Mouse (Mus musculus) hindbrain, embryonic 14.5 days (tissue): Measurements from ENCODE around the gene Lrrc46. TPM values are rescaled to one million over a fixed set of nuclear protein-coding genes. Genes with fewer than 3 reads are reported as not detected.

ENCODE experiments used
- ATAC-seq: fragments of 200-750 bp; cut with Nextera tagmentation; 2 replicates; pipeline ENCODE4 v1.8.0; 2017; ENCODE audit warnings: moderate number of reproducible peaks, mild to moderate bottlenecking, moderate TSS enrichment, moderate library complexity; ENCODE audit not compliant: low FRiP score
- DNase-seq: peaks from one replicate; pipeline ENCODE4 v3.0.0-alpha.2; 2015; ENCODE audit warnings: low spot score
- H3K27ac ChIP-seq: fragments of 300-500 bp; sonication (generic); 2 replicates; pipeline ENCODE4 v1.5.1; 2014; ENCODE audit warnings: mild to moderate bottlenecking, moderate library complexity
- H3K27me3 ChIP-seq: fragments of 300-500 bp; sonication (generic); 2 replicates; pipeline ENCODE4 v1.6.1; 2014; ENCODE audit warnings: mild to moderate bottlenecking, low read length, mixed read lengths; ENCODE audit not compliant: control insufficient read depth, insufficient read depth
- H3K36me3 ChIP-seq: fragments of 300-500 bp; sonication (generic); replicated peaks from 2 replicates; pipeline ENCODE4 v1.6.1; 2014; ENCODE audit not compliant: control insufficient read depth, insufficient read depth
- H3K4me1 ChIP-seq: fragments of 300-500 bp; sonication (generic); replicated peaks from 2 replicates; pipeline ENCODE4 v1.6.1; 2014; ENCODE audit warnings: antibody characterized with exemption, low read length, mixed read lengths; ENCODE audit not compliant: control insufficient read depth, insufficient read depth
- H3K4me2 ChIP-seq: fragments of 300-500 bp; sonication (generic); replicated peaks from 2 replicates; pipeline ENCODE4 v1.6.1; 2014; ENCODE audit warnings: mild to moderate bottlenecking, moderate library complexity
- H3K4me3 ChIP-seq: fragments of 300-500 bp; sonication (generic); replicated peaks from 2 replicates; pipeline ENCODE4 v1.5.1; 2014; ENCODE audit warnings: mild to moderate bottlenecking, low read length
- H3K9ac ChIP-seq: fragments of 300-500 bp; sonication (generic); 2 replicates; pipeline ENCODE4 v1.6.1; 2014
- H3K9me3 ChIP-seq: fragments of 300-500 bp; sonication (generic); 2 replicates; pipeline ENCODE4 v1.6.1; 2016; ENCODE audit warnings: low read length; ENCODE audit not compliant: control insufficient read depth
- WGBS: fragments of 180-500 bp; shearing (Covaris S2); extraction: QIAGEN DNeasy Blood & Tissue Kit; methylation state at CpG from one replicate; pipeline ENCODE4 v1.1.7; 2014; 5-methylcytosine and 5-hydroxymethylcytosine counted together
- polyA plus RNA-seq: library from polyadenylated mRNA; unstranded; fragments of >200 nt; fragmentation: Nextera tagmentation; extraction: Ambion mirVana; gene quantifications from 2 replicates; pipeline ENCODE4 v1.2.1, GENCODE M21; 2014

Gene Lrrc46
- polyA plus RNA-seq, 1 experiment from 2014 or later = 4.3 TPM

DNA sequence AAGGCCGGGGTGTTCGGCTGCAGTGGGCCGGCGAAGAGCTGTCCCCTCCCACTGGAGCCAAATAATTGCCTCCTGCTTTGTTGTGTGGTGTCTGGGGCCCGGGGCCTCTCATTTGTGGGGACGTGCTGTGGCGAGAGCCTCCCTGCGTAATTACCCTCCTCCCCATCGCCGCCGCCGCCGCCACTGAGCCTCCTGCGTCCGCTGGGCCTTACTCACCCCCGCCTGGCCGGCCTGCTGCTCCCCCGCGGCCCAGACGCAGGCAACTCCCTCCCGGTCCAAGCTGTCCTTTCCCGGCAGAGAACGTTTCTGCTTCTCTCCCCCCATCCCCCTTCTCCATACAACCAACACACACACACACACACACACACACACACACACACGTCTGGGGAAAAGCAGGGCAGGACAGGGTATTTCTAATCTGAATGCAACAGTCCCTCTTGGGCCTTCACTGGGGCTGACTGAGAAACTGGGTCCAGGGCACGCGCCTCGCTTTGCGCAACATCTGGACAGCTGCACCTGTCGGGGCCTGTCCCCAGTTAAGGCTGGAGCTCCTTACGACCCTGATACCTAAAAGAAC, 43.7 kb downstream of the Lrrc46 start:
- H3K9ac ChIP-seq = peak overlapping the region; percentile 60
- H3K9me3 ChIP-seq = no peaks in the 10 kb centered on the region
- H3K4me3 ChIP-seq = peak overlapping the region; percentile 28
- no peak overlapping the region for H3K27ac ChIP-seq
- peak; percentile 27; the same call in 1 of the 2 replicates for ATAC-seq
- 3% methylated on average over 30 of the region's 30 CpGs for WGBS
- H3K36me3 ChIP-seq = no peaks in the 10 kb centered on the region
- H3K4me2 ChIP-seq = peak overlapping the region; percentile 62
- H3K4me1 ChIP-seq = peaks cover 14% of the 10 kb centered on the region
- H3K27me3 ChIP-seq = no peaks in the 10 kb centered on the region
- DNase-seq = no peak

DNA sequence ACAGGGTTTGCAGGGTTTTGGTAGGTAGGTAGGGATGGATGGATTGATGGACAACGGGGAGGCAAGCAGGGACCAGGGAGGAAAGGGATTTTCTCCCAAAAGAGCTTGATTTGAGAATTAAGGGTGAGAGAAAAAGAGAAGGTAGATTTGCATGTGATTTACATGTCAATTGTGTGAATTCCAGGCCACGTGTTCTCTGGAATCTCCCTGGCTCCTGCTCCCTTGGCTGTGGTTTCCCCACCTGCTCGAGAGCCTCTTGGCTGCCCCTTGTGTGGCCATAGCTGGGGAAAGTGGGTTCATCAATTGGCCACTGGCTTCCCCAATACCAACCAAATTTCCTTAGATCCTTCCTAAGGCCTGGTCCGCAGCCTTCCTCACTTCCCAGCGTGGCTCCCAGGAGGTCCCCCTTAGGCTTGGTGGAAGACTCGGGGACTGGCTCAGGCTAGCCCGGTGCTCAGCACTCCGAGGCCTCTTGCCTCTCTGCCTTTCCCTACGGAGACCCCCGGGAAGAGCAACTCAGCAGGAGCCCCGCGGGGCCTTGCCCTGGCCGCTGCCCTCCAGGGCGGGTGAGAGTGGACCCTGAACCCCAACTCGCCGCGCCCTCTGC, 44.3 kb downstream of the Lrrc46 start:
- H3K9me3 ChIP-seq = no peaks in the 10 kb centered on the region
- DNase-seq = no peak

DNA sequence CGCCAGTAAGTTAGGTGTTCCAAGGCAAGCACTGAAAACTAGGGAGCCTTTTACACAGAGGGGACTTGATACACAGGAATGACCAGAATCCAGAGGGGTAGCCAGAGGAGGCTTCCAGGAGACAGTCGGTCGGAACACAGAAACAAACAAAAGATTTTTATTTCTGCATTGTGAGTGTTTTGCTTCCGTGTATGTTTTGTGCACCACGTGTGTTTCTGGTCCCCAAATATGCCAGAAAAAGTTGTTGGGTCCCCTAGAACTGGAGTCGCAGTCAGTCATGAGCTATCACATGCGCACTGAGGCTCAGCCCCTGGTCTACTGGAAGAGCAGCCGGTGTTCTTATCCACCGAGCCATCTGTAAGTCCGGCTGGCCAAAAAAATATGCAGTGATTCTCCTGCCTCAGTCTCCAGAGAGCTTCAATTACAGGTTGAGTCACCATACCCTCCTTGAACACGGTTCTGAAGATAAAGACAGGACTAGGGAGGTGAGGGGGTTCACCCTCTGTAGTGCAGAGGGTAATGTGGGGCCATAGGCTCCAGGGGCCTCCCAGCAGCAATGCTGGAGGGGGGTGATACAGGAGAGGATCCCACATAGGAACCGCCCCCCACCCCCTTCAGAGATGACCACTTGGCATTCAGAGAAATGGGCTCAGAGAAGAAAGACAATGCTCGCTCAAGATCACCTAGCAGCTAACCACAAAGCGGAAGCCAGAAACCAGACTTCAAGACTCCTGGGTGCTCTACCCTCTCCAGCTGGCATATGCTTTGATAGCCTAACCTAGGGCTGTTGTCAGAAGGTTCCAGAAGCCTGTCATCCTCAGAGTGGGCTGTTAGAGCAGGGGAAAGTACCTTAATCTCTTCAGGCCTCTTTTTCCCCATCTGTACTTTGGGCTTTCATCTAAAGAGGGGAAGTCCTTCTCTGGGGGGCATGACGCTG, 45.1 kb downstream of the Lrrc46 start:
- Histone ChIP-seq H3K27ac (no peak overlapping the region), H3K4me3 (no peak overlapping the region), H3K27me3 (no peaks in the 10 kb centered on the region), H3K9me3 (no peaks in the 10 kb centered on the region), H3K4me2 (no peak overlapping the region), H3K4me1 (peaks cover 14% of the 10 kb centered on the region), H3K36me3 (no peaks in the 10 kb centered on the region), H3K9ac (no peak overlapping the region)
- ATAC-seq (no peak), DNase-seq (no peak)
- 80% methylated on average over 15 of the region's 15 CpGs for WGBS

More for the DNA sequence above, 44.3 kb downstream of the Lrrc46 start:
- Histone ChIP-seq H3K9ac (peak overlapping the region; percentile 60), H3K36me3 (no peaks in the 10 kb centered on the region), H3K27me3 (no peaks in the 10 kb centered on the region), H3K27ac (no peak overlapping the region), H3K4me1 (peaks cover 14% of the 10 kb centered on the region), H3K4me2 (peak overlapping the region; percentile 62), H3K4me3 (peak overlapping the region; percentile 28)
- 0 out of 2 replicates have a peak, but pooled peaks have one; percentile 27 for ATAC-seq
- 5% methylated on average over 17 of the region's 17 CpGs for WGBS

DNA sequence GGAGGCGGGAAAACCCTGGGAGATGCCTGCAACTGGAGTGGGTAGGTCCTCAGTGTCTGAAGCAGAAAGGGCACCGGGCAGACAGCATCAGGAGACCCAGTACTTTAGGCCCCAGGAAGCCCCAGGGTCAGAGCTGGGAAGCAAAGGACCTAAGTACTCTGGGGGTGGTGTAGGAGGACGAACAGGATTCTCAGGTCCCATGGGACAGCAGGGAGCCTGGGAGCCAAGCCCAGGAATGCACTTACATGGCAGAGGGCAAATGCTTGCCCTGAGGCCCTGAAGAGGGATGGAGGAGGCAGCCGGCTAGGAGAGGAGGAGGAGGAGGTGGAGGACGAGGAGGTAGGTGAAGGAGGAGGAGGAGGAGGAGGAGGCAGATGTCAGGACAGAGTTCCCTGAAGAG, 46.2 kb downstream of the Lrrc46 start:
- Histone ChIP-seq H3K27me3 (no peaks in the 10 kb centered on the region), H3K4me3 (no peak overlapping the region), H3K27ac (no peak overlapping the region), H3K9ac (no peak overlapping the region), H3K4me2 (no peak overlapping the region), H3K9me3 (no peaks in the 10 kb centered on the region), H3K4me1 (peaks cover 14% of the 10 kb centered on the region), H3K36me3 (no peaks in the 10 kb centered on the region)
- no peak for DNase-seq
- ATAC-seq = no peak
- 20% methylated on average over 5 of the region's 5 CpGs for WGBS

DNA sequence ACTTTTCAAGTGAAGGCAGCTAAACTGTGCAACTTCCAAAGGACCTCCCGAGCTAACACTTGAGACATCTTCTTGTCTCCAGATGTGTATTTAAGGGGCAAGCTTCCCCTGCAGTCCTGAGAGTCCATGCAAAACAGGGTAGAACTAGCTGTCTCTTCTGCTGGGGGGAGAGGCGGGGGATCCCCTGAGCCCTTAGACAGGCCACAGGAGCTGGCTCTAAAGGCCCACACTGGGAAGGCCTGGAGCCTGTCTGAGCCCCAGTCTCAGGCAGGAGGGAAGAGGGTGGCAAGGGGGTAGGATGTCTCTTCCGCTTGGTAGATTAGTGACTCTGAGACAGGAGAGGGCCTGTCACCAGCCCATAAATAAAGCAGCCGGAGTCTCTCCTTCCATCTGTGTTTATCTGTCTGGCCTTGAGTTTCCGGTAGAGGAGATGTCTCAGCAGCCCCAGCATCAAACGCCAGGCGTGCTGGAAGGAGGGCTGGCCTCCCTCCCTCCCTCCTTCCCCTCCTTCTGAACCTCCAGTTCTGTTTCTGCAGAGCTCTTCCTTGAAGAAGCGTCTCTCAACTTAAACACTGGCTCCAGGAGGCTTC, 48.4 kb downstream of the Lrrc46 start:
- Histone ChIP-seq H3K4me1 (peaks cover 14% of the 10 kb centered on the region), H3K27me3 (peaks cover 3% of the 10 kb centered on the region; the same call in 1 of the 2 replicates), H3K9me3 (no peaks in the 10 kb centered on the region), H3K4me3 (no peak overlapping the region), H3K27ac (no peak overlapping the region), H3K9ac (no peak overlapping the region), H3K36me3 (no peaks in the 10 kb centered on the region), H3K4me2 (no peak overlapping the region)
- DNase-seq = no peak
- ATAC-seq = no peak
- 53% methylated on average over 8 of the region's 8 CpGs for WGBS

DNA sequence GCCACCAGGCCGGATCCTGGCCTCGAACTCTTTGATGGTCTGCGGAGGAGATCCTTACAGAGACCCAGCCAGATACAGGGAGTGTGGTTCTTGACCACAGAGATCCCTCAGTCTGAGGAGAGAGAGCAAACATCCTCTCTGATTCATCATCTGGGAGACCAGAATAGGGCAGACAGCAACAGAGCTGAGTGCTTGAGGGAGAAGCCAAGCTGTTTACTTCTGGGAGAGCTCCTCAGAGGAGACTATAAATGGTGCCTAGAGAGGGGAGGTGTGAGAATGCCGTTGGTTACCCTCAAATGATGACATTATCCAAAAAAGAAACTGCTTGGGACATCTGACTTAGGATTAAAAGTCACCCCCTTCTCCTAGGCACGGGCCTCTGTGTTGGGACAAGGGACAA, 49.7 kb downstream of the Lrrc46 start:
- 80% methylated on average over 5 of the region's 5 CpGs for WGBS
- H3K36me3 ChIP-seq = no peaks in the 10 kb centered on the region
- no peaks in the 10 kb centered on the region for H3K9me3 ChIP-seq
- no peak overlapping the region for H3K4me3 ChIP-seq
- no peak overlapping the region for H3K4me2 ChIP-seq
- peaks cover 12% of the 10 kb centered on the region for H3K27me3 ChIP-seq
- no peak overlapping the region for H3K27ac ChIP-seq
- DNase-seq (no peak), ATAC-seq (no peak)
- peaks cover 5% of the 10 kb centered on the region; the same call in 1 of the 2 replicates for H3K4me1 ChIP-seq
- no peak overlapping the region for H3K9ac ChIP-seq

DNA sequence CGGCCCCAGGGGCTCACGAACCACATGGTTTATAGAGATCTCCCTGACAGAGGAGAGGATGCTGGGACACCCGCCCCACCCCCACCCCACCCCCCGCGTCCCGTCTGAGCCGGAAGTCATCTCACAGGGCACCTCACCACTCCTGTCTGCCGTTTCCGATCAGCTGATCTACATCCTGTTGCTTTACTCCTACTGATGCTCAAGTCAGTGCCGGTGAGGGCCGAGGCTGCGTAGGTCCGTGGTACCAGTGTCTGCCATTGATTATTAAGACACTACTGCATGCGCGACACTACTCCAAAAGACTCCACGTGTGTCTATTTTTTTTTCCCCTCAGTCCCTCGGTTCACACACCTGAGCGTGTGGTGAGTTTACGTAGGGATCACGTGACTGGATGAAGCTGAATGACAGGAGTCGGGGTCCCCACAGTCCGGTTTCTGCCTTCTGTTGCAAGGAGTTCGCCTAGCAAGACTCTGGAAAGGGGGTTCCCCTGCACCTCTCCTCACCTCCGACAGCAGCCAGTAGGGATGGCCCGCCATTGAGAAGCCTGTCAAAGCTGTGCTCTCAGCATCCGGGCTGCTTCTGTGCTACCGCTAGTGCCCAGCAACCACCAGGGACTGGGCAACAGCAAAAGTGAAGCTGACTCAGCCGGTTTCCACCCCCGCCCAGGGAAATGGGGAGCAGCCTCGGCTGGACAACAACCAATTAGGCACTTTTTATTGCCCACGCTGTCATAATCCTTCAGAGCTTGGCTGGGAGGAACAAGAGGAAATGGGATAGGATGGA, 53.1 kb downstream of the Lrrc46 start:
- peaks cover 4% of the 10 kb centered on the region; the same call in 1 of the 2 replicates for H3K4me1 ChIP-seq
- peak; percentile 60; the same call in 1 of the 2 replicates for ATAC-seq
- peak overlapping the region; percentile 41 for H3K9ac ChIP-seq
- no peak for DNase-seq
- H3K4me3 ChIP-seq = peak overlapping the region; percentile 31
- no peaks in the 10 kb centered on the region for H3K36me3 ChIP-seq
- H3K4me2 ChIP-seq = peak overlapping the region; percentile 54
- H3K9me3 ChIP-seq = no peaks in the 10 kb centered on the region
- 0 out of 2 replicates have a peak overlapping the region, but pooled peaks have one; percentile 33 for H3K27ac ChIP-seq
- WGBS = 8% methylated on average over 31 of the region's 31 CpGs
- peaks cover 16% of the 10 kb centered on the region for H3K27me3 ChIP-seq

DNA sequence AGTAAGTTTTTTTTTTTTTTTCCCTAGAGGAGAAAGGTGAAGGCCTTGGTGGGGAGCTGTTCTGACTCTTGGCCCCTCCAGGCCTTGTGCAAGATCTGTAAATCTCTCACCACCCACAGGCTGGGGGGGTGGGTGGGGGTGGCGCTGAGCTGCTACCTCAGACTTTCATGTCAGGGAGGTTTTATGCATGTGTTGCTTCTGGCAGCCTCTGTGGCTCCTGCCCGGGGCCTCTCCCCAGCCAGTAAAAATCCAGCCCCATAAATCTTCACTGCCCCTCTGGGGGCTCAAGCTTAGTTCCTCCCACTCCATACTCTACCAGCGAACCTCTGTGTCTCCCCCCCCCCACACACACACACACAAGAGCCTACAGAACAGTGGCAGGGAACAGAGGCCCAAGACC, 54.7 kb downstream of the Lrrc46 start:
- Histone ChIP-seq H3K4me2 (no peak overlapping the region), H3K9ac (no peak overlapping the region), H3K9me3 (no peaks in the 10 kb centered on the region), H3K4me3 (no peak overlapping the region), H3K27me3 (peaks cover 16% of the 10 kb centered on the region), H3K27ac (no peak overlapping the region), H3K4me1 (peaks cover 4% of the 10 kb centered on the region; the same call in 1 of the 2 replicates), H3K36me3 (no peaks in the 10 kb centered on the region)
- 53% methylated on average over 3 of the region's 3 CpGs for WGBS
- no peak for DNase-seq
- ATAC-seq = no peak
